Mouse (Mus musculus): Measurements from ENCODE around the gene Scn8a.

Scn8a gene

GRCm38 (mm10) chr15:101092829-101093648, 223.4 kb downstream of the Scn8a start:
- DNase-seq (ENCODE audit: low read depth, low spot score) = peak; percentile 62

- DNase-seq (ENCODE audit: low read depth, low spot score) = no peak
These were observed 224.3 kb downstream of the Scn8a start for GRCm38 (mm10) chr15:101093988-101094387.

DNA sequence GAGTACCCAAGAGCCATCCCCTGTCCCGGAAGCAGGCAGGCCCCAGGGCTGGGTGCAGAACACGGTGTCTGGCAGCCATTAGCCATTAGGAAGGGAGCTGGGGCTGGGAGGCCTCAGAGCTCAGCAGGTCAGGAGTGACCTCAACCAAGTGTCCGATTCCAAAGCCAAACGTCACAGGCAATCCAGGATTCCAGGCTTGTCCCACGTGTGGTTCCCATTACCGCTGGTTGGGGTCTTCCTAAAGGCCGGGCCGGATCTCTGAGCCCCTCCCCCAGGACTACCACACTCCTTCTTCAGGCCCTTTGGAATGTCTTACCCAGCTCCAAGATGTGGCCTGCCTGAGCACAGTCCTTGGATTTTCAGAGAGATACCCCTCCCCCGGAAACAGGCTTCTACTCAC, 225.3 kb downstream of the Scn8a start:
- DNase-seq (ENCODE audit: low read depth, low spot score) = no peak

DNA sequence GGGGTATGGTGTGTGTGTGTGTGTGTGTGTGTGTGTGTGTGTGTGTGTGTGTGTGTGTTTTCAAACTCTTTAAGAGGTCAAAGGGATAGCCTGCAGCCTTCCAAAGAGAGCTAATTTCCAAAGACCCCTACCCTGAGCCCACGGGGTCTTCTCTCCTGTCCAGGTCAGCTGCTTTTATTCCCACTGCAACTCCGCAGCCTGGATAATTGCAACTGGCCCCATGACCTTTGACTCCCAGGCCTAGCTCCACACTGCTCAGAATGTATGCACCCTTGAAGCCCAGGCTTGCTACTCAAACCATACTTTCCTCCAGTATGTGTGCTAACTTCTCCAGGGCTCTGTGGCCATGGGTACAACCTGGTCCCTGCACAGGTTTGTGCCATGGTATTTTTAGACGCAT, 225.7 kb downstream of the Scn8a start:
- DNase-seq (ENCODE audit: low read depth, low spot score) = no peak

Measured in WW6 (cell line).